Mouse (Mus musculus): Measurements from ENCODE around the gene Fam102b. TPM values are rescaled to one million over a fixed set of nuclear protein-coding genes. Genes with fewer than 3 reads are reported as not detected.

Fam102b gene
- polyA plus RNA-seq, 1 experiment = 3.7 TPM

GRCm38 (mm10) chr3:109026462-109026990, 881 bp downstream of the Fam102b start:
- WGBS = 3% methylated on average over 15 of the region's 15 CpGs
- peaks cover 2% of the 10 kb centered on the region; the same call in 1 of the 2 replicates for H3K4me1 ChIP-seq (ENCODE audit: control insufficient read depth, insufficient read depth, low read length)
- H3K27ac ChIP-seq (ENCODE audit: control insufficient read depth, insufficient read depth, low read depth, low read length, poor library complexity) = peak overlapping the region; percentile 86
- H3K4me3 ChIP-seq (replicated peaks; ENCODE audit: control insufficient read depth, low read depth, low read length) = peak overlapping the region; percentile 77
- TF ChIP-seq CTCF (IDR thresholded peaks at IDR 0.05; ENCODE audit: control insufficient read depth, insufficient read depth, low read length) = no peak
- TF ChIP-seq POLR2A (IDR thresholded peaks at IDR 0.05; ENCODE audit: borderline replicate concordance, control insufficient read depth, low read depth, low read length) = no peak

- peak overlapping the region; percentile 67 for H3K4me3 ChIP-seq (replicated peaks; ENCODE audit: control insufficient read depth, low read depth, low read length)
- 8% methylated on average over 16 of the region's 16 CpGs for WGBS
- H3K27ac ChIP-seq (ENCODE audit: control insufficient read depth, insufficient read depth, low read depth, low read length, poor library complexity) = no peak overlapping the region
- peaks cover 2% of the 10 kb centered on the region; the same call in 1 of the 2 replicates for H3K4me1 ChIP-seq (ENCODE audit: control insufficient read depth, insufficient read depth, low read length)
- TF ChIP-seq CTCF (IDR thresholded peaks at IDR 0.05; ENCODE audit: control insufficient read depth, insufficient read depth, low read length) (peak; percentile 87), POLR2A (IDR thresholded peaks at IDR 0.05; ENCODE audit: borderline replicate concordance, control insufficient read depth, low read depth, low read length) (no peak)
These were observed 1.8 kb downstream of the Fam102b start for GRCm38 (mm10) chr3:109025579-109025978.

- H3K4me1 ChIP-seq (ENCODE audit: control insufficient read depth, insufficient read depth, low read length) = no peaks in the 10 kb centered on the region; the same call in 1 of the 2 replicates
- no peak overlapping the region for H3K27ac ChIP-seq (ENCODE audit: control insufficient read depth, insufficient read depth, low read depth, low read length, poor library complexity)
- TF ChIP-seq CTCF (IDR thresholded peaks at IDR 0.05; ENCODE audit: control insufficient read depth, insufficient read depth, low read length) (no peak), POLR2A (IDR thresholded peaks at IDR 0.05; ENCODE audit: borderline replicate concordance, control insufficient read depth, low read depth, low read length) (no peak)
- 83% methylated on average over 8 of the region's 8 CpGs for WGBS
- no peak overlapping the region for H3K4me3 ChIP-seq (replicated peaks; ENCODE audit: control insufficient read depth, low read depth, low read length)
These were observed 4.3 kb downstream of the Fam102b start for GRCm38 (mm10) chr3:109023066-109023465.

- Histone ChIP-seq H3K4me3 (replicated peaks; ENCODE audit: control insufficient read depth, low read depth, low read length) (no peak overlapping the region), H3K4me1 (ENCODE audit: control insufficient read depth, insufficient read depth, low read length) (no peaks in the 10 kb centered on the region; the same call in 1 of the 2 replicates), H3K27ac (ENCODE audit: control insufficient read depth, insufficient read depth, low read depth, low read length, poor library complexity) (no peak overlapping the region)
- no peak for TF ChIP-seq POLR2A (IDR thresholded peaks at IDR 0.05; ENCODE audit: borderline replicate concordance, control insufficient read depth, low read depth, low read length)
- no peak for TF ChIP-seq CTCF (IDR thresholded peaks at IDR 0.05; ENCODE audit: control insufficient read depth, insufficient read depth, low read length)
- WGBS = 60% methylated on average over 6 of the region's 6 CpGs
These were observed 5.5 kb downstream of the Fam102b start for GRCm38 (mm10) chr3:109021720-109022516.

- H3K4me3 ChIP-seq (replicated peaks; ENCODE audit: control insufficient read depth, low read depth, low read length) = no peak overlapping the region
- H3K4me1 ChIP-seq (ENCODE audit: control insufficient read depth, insufficient read depth, low read length) = no peaks in the 10 kb centered on the region; the same call in 1 of the 2 replicates
- no peak for TF ChIP-seq POLR2A (IDR thresholded peaks at IDR 0.05; ENCODE audit: borderline replicate concordance, control insufficient read depth, low read depth, low read length)
- no peak for TF ChIP-seq CTCF (IDR thresholded peaks at IDR 0.05; ENCODE audit: control insufficient read depth, insufficient read depth, low read length)
- WGBS = 84% methylated on average over 5 of the region's 5 CpGs
- H3K27ac ChIP-seq (ENCODE audit: control insufficient read depth, insufficient read depth, low read depth, low read length, poor library complexity) = no peak overlapping the region; the same call in 1 of the 2 replicates
These were observed 9.1 kb downstream of the Fam102b start for GRCm38 (mm10) chr3:109018336-109018735.

- Histone ChIP-seq H3K4me1 (ENCODE audit: control insufficient read depth, insufficient read depth, low read length) (no peaks in the 10 kb centered on the region; the same call in 1 of the 2 replicates), H3K4me3 (replicated peaks; ENCODE audit: control insufficient read depth, low read depth, low read length) (no peak overlapping the region), H3K27ac (ENCODE audit: control insufficient read depth, insufficient read depth, low read depth, low read length, poor library complexity) (no peak overlapping the region)
- WGBS = 60% methylated on average over 4 of the region's 4 CpGs
- TF ChIP-seq POLR2A (IDR thresholded peaks at IDR 0.05; ENCODE audit: borderline replicate concordance, control insufficient read depth, low read depth, low read length) (no peak), CTCF (IDR thresholded peaks at IDR 0.05; ENCODE audit: control insufficient read depth, insufficient read depth, low read length) (no peak)
These were observed 14.8 kb downstream of the Fam102b start for GRCm38 (mm10) chr3:109012595-109012994.

- H3K4me1 ChIP-seq (ENCODE audit: control insufficient read depth, insufficient read depth, low read length) = no peaks in the 10 kb centered on the region; the same call in 1 of the 2 replicates
- WGBS = 5% methylated on average over 7 of the region's 7 CpGs
- no peak overlapping the region for H3K4me3 ChIP-seq (replicated peaks; ENCODE audit: control insufficient read depth, low read depth, low read length)
- H3K27ac ChIP-seq (ENCODE audit: control insufficient read depth, insufficient read depth, low read depth, low read length, poor library complexity) = no peak overlapping the region
- TF ChIP-seq CTCF (IDR thresholded peaks at IDR 0.05; ENCODE audit: control insufficient read depth, insufficient read depth, low read length) = no peak
- TF ChIP-seq POLR2A (IDR thresholded peaks at IDR 0.05; ENCODE audit: borderline replicate concordance, control insufficient read depth, low read depth, low read length) = no peak
These were observed 16.7 kb downstream of the Fam102b start for GRCm38 (mm10) chr3:109010489-109011260.

GRCm38 (mm10) chr3:109008180-109008579, 19.2 kb downstream of the Fam102b start:
- Histone ChIP-seq H3K4me1 (ENCODE audit: control insufficient read depth, insufficient read depth, low read length) (no peaks in the 10 kb centered on the region; the same call in none of the 2 replicates), H3K27ac (ENCODE audit: control insufficient read depth, insufficient read depth, low read depth, low read length, poor library complexity) (no peak overlapping the region), H3K4me3 (replicated peaks; ENCODE audit: control insufficient read depth, low read depth, low read length) (no peak overlapping the region)
- TF ChIP-seq POLR2A (IDR thresholded peaks at IDR 0.05; ENCODE audit: borderline replicate concordance, control insufficient read depth, low read depth, low read length) (no peak), CTCF (IDR thresholded peaks at IDR 0.05; ENCODE audit: control insufficient read depth, insufficient read depth, low read length) (no peak)
- 26% methylated on average over 5 of the region's 5 CpGs for WGBS
